Mouse (Mus musculus) kidney, adult 2 months (tissue): Measurements from ENCODE around the gene Dok5.

Experiments
- CTCF ChIP-seq: fragments of 200-500 bp; conservative IDR thresholded peaks from 2 replicates; pipeline ENCODE4 v1.5.1; 2011; ENCODE audit warnings: low read depth, mild to moderate bottlenecking, control low read depth, low read length, moderate library complexity, mixed read lengths; ENCODE audit not compliant: insufficient read depth, insufficient read length
- POLR2A ChIP-seq: fragments of 200-500 bp; IDR thresholded peaks from one replicate; pipeline ENCODE4 v1.6.1; 2011; ENCODE audit warnings: low read depth, low read length, control low read depth

DNA sequence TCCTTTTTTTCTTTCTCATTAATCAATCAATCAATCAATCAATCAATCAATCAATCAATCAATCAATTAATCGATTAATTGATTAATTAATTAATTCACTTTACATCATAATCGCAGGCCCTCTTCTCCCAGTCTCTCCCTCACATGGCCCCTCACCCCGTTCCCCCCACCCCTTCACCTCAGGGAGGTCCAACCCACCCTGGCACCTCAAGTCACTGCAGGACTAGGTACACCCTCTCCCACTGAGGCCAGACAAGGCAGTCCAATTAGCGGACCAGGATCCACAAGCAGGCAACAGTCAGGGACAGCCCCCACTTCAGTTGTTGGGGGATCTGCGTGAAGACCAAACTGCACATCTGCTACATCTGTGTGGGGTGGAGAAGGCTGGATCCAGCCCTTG, 146.3 kb downstream of the Dok5 start:
- no peak for TF ChIP-seq CTCF
- no peak for TF ChIP-seq POLR2A
